8 mouse cellular contexts compared by ENCODE assay signal in the genomic region with DNA sequence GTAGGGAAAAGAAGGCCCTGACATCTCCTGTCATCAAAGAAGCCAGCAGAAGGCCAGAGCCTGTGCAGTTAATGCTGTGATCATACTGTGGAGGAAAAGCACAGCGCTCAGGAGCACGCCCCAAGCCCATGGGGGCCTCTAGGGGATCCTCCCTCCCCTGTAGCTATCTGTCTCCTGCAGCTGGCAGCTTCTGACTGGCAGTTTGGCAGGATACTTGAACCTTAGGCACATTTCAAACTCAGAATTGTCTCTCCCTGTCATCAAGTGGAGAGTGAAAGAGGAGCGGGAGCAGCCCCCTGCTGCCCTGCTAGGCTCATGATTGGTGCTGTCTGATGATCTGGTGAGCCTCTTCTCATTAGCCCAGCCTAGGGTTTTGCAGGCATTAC. TPM values are rescaled to one million over a fixed set of nuclear protein-coding genes. Genes with fewer than 3 reads are reported as not detected.
A peak's percentile ranks its signal among the peaks of the same experiment; 100 is the strongest.
DNase-seq lines count a peak whose midpoint lies in the region; ATAC-seq lines count a peak whose summit lies in the region.
"Had no signal": no experiment of that assay in that cellular context is flagged by ENCODE, and none has a peak within 500 bp of the region (broad histone marks: within the 10 kb centered on the region; RNA-seq: fewer than 3 reads in every experiment).

No protein-coding gene starts in this region.

- peak; percentile 92 for ATAC-seq in heart, embryonic 12.5 days (ENCODE audit: insufficient number of reproducible peaks, low FRiP score)
- ATAC-seq in liver, embryonic 15.5 days (ENCODE audit: insufficient read depth), result peak; percentile 98
- ATAC-seq in granulocyte monocyte progenitor cell, adult 5-6 weeks (replicated peaks; ENCODE audit: poor library complexity, severe bottlenecking), result no peak

- H3K9ac ChIP-seq in heart, embryonic 12.5 days, result peak overlapping the region; percentile 6; the same call in 1 of the 2 replicates
- peak overlapping the region; percentile 62 for H3K9ac ChIP-seq in liver, embryonic 15.5 days

- peak overlapping the region; percentile 60 for H3K27ac ChIP-seq in heart, embryonic 12.5 days (ENCODE audit: poor library complexity, severe bottlenecking)
- H3K27ac ChIP-seq in liver, embryonic 15.5 days (replicated peaks), result peak overlapping the region; percentile 98
- H3K27ac ChIP-seq: macrophage had no signal

- H3K4me3 ChIP-seq in heart, embryonic 12.5 days, result no peak overlapping the region
- H3K4me3 ChIP-seq in liver, embryonic 15.5 days (replicated peaks), result peak overlapping the region; percentile 46

- no peaks in the 10 kb centered on the region for H3K9me3 ChIP-seq in heart, embryonic 12.5 days (replicated peaks)
- H3K9me3 ChIP-seq in liver, embryonic 15.5 days (replicated peaks), result no peaks in the 10 kb centered on the region

- H3K4me2 ChIP-seq in heart, embryonic 12.5 days, result peak overlapping the region; percentile 37
- peak overlapping the region; percentile 76 for H3K4me2 ChIP-seq in liver, embryonic 15.5 days

- DNase-seq in MEL-GATA-1-ER (ENCODE audit: extremely low read depth, low read depth), result peak; percentile 80
- DNase-seq in c-Kit-positive CD71-negative TER-119-negative erythroid progenitor cells, embryonic 14.5 days (ENCODE audit: low read depth), result peak; percentile 45
- no peak for DNase-seq in adrenal gland, adult 2 months
- DNase-seq in gastrocnemius, postnatal 25 days, result no peak

- peaks cover 24% of the 10 kb centered on the region for H3K4me1 ChIP-seq in heart, embryonic 12.5 days (replicated peaks)
- peaks cover 99% of the 10 kb centered on the region for H3K4me1 ChIP-seq in liver, embryonic 15.5 days (replicated peaks)

- H3K36me3 ChIP-seq in heart, embryonic 12.5 days, result no peaks in the 10 kb centered on the region
- no peaks in the 10 kb centered on the region for H3K36me3 ChIP-seq in liver, embryonic 15.5 days (replicated peaks)

- H3K27me3 ChIP-seq in heart, embryonic 12.5 days (replicated peaks), result no peaks in the 10 kb centered on the region
- H3K27me3 ChIP-seq in liver, embryonic 15.5 days, result no peaks in the 10 kb centered on the region

- WGBS in heart, embryonic 12.5 days, result 28% methylated on average over 3 of the region's 3 CpGs
- 29% methylated on average over 3 of the region's 3 CpGs for WGBS in liver, embryonic 15.5 days (ENCODE audit: insufficient replicate concordance)

RNA-seq across cellular contexts. Expression of gene Pcx, which starts 48.3 kb away (rescaled TPM):
- polyA plus RNA-seq in heart, embryonic 12.5 days (2016; fragmentation: Nextera tagmentation; extraction: Ambion mirVana), result 15.9 and 16.6 TPM in 2 replicates
- polyA plus RNA-seq in liver, embryonic 15.5 days (2015; fragmentation: Nextera tagmentation; extraction: Ambion mirVana), result 56.3 and 79.3 TPM in 2 replicates
- 0.95 and 4.0 TPM in 2 replicates for total RNA-seq in granulocyte monocyte progenitor cell, adult 5-6 weeks (2014; fragmentation: Nextera tagmentation)
- total RNA-seq in granulocyte monocyte progenitor cell, adult 5-6 weeks (2017), result 0.82 and 6.1 TPM in 2 replicates
- 100 to 1,000 TPM; 536 to 579 TPM for total RNA-seq in adrenal gland, adult 2 months (2021)
- polyA plus RNA-seq in adrenal gland, adult 2 months (2012; rRNA removed), result 474 and 524 TPM in 2 replicates
- total RNA-seq in gastrocnemius, postnatal 25 days (2021), result 10 to 100 TPM; 44.6 to 59.3 TPM

RNA-seq across cellular contexts. Expression of gene Lrfn4, which starts 56.9 kb away (rescaled TPM):
- 7.6 and 8.0 TPM in 2 replicates for polyA plus RNA-seq in heart, embryonic 12.5 days (2016; fragmentation: Nextera tagmentation; extraction: Ambion mirVana)
- 0.43 and 0.46 TPM in 2 replicates for polyA plus RNA-seq in liver, embryonic 15.5 days (2015; fragmentation: Nextera tagmentation; extraction: Ambion mirVana)
- 2.6 and 3.5 TPM in 2 replicates for total RNA-seq in granulocyte monocyte progenitor cell, adult 5-6 weeks (2014; fragmentation: Nextera tagmentation)
- total RNA-seq in granulocyte monocyte progenitor cell, adult 5-6 weeks (2017), result 1.8 and 3.7 TPM in 2 replicates
- total RNA-seq in adrenal gland, adult 2 months (2021), result 1 to 10 TPM; 3.3 to 6.7 TPM
- 17.1 and 22.1 TPM in 2 replicates for polyA plus RNA-seq in adrenal gland, adult 2 months (2012; rRNA removed)
- total RNA-seq in gastrocnemius, postnatal 25 days (2021), result 1 to 10 TPM; 1.4 to 1.5 TPM

Comparison
In these comparisons a context has a peak if more than half of its experiments do, and no peak if none do; other contexts are left out.
1. DNase-seq: peak in MEL-GATA-1-ER (single experiment) and c-Kit-positive CD71-negative TER-119-negative erythroid progenitor cells, embryonic 14.5 days (single experiment); none in adrenal gland, adult 2 months (single experiment) and gastrocnemius, postnatal 25 days (single experiment).
2. RNA of gene Pcx, which starts 48.3 kb away (total RNA-seq): 536 to 579 TPM in adrenal gland, adult 2 months; 44.6 to 59.3 TPM in gastrocnemius, postnatal 25 days and 0.82 to 6.1 TPM in granulocyte monocyte progenitor cell, adult 5-6 weeks; every median in the first group is over 4 times any median in the second.